Mouse (Mus musculus) midbrain, embryonic 12.5 days (tissue): Measurements from ENCODE around the gene Cd9. TPM values are rescaled to one million over a fixed set of nuclear protein-coding genes. Genes with fewer than 3 reads are reported as not detected.

Experiments
- ATAC-seq: fragments of 200-750 bp; cut with Nextera tagmentation; 2 replicates; pipeline ENCODE4 v1.8.0; 2017; ENCODE audit warnings: low read depth, moderate TSS enrichment, moderate library complexity; ENCODE audit not compliant: low FRiP score
- H3K27ac ChIP-seq: fragments of 300-500 bp; sonication (generic); replicated peaks from 2 replicates; pipeline ENCODE4 v1.5.1; 2016; ENCODE audit warnings: mild to moderate bottlenecking
- H3K27me3 ChIP-seq: fragments of 300-500 bp; sonication (generic); 2 replicates; pipeline ENCODE4 v1.6.1; 2016; ENCODE audit warnings: mild to moderate bottlenecking
- H3K36me3 ChIP-seq: fragments of 300-500 bp; sonication (generic); 2 replicates; pipeline ENCODE4 v1.6.1; 2016
- H3K4me1 ChIP-seq: fragments of 300-500 bp; sonication (generic); 2 replicates; pipeline ENCODE4 v1.6.1; 2016
- H3K4me2 ChIP-seq: fragments of 300-500 bp; sonication (generic); replicated peaks from 2 replicates; pipeline ENCODE4 v1.6.1; 2016; ENCODE audit warnings: mild to moderate bottlenecking, moderate library complexity
- H3K4me3 ChIP-seq: fragments of 300-500 bp; sonication (generic); 2 replicates; pipeline ENCODE4 v1.5.1; 2016; ENCODE audit warnings: mild to moderate bottlenecking
- H3K9ac ChIP-seq: fragments of 300-500 bp; sonication (generic); replicated peaks from 2 replicates; pipeline ENCODE4 v1.6.1; 2016; ENCODE audit warnings: mild to moderate bottlenecking, moderate library complexity
- H3K9me3 ChIP-seq: fragments of 300-500 bp; sonication (generic); 2 replicates; pipeline ENCODE4 v1.6.1; 2016; ENCODE audit warnings: mild to moderate bottlenecking
- WGBS: fragments of 180-500 bp; shearing (Covaris S2); methylation state at CpG from one replicate; pipeline ENCODE4 v1.1.7; 2016; 5-methylcytosine and 5-hydroxymethylcytosine counted together
- polyA plus RNA-seq: library from polyadenylated mRNA; unstranded; fragments of >200 nt; fragmentation: Nextera tagmentation; extraction: Ambion mirVana; gene quantifications from 2 replicates; pipeline ENCODE4 v1.2.1, GENCODE M21; 2016

Cd9 gene
- polyA plus RNA-seq, 1 experiment from 2014 or later, result 38.5 TPM

GRCm38 (mm10) chr6:125426383-125427360 lies 67.9 kb downstream of the Cd9 start:
- Histone ChIP-seq H3K4me1 (peaks cover 21% of the 10 kb centered on the region; the same call in 1 of the 2 replicates), H3K4me2 (peak overlapping the region; percentile 70), H3K27me3 (peaks cover 11% of the 10 kb centered on the region; the same call in 1 of the 2 replicates), H3K9ac (peak overlapping the region; percentile 63), H3K4me3 (peak overlapping the region; percentile 48), H3K9me3 (no peaks in the 10 kb centered on the region), H3K36me3 (no peaks in the 10 kb centered on the region), H3K27ac (no peak overlapping the region)
- 3% methylated on average over 23 of the region's 25 CpGs for WGBS
- peak; percentile 88 for ATAC-seq

GRCm38 (mm10) chr6:125425205-125426090 lies 69.1 kb downstream of the Cd9 start:
- Histone ChIP-seq H3K36me3 (no peaks in the 10 kb centered on the region), H3K4me2 (no peak overlapping the region), H3K9me3 (no peaks in the 10 kb centered on the region), H3K27ac (no peak overlapping the region), H3K4me1 (peaks cover 21% of the 10 kb centered on the region; the same call in 1 of the 2 replicates), H3K27me3 (peaks cover 11% of the 10 kb centered on the region; the same call in 1 of the 2 replicates), H3K4me3 (no peak overlapping the region), H3K9ac (no peak overlapping the region)
- no peak for ATAC-seq
- 58% methylated on average over 15 of the region's 15 CpGs for WGBS

- no peaks in the 10 kb centered on the region for H3K9me3 ChIP-seq
- no peak overlapping the region for H3K27ac ChIP-seq
- H3K4me1 ChIP-seq, result peaks cover 21% of the 10 kb centered on the region; the same call in 1 of the 2 replicates
- H3K4me2 ChIP-seq, result no peak overlapping the region
- peaks cover 14% of the 10 kb centered on the region; the same call in 1 of the 2 replicates for H3K27me3 ChIP-seq
- H3K9ac ChIP-seq, result no peak overlapping the region
- 67% methylated on average over 3 of the region's 3 CpGs for WGBS
- no peaks in the 10 kb centered on the region for H3K36me3 ChIP-seq
- ATAC-seq, result no peak
- H3K4me3 ChIP-seq, result no peak overlapping the region
Observed at GRCm38 (mm10) chr6:125424156-125424555, 70.4 kb downstream of the Cd9 start.

- Histone ChIP-seq H3K4me1 (peaks cover 21% of the 10 kb centered on the region; the same call in 1 of the 2 replicates), H3K4me2 (no peak overlapping the region), H3K9ac (no peak overlapping the region), H3K36me3 (no peaks in the 10 kb centered on the region), H3K4me3 (no peak overlapping the region), H3K9me3 (no peaks in the 10 kb centered on the region), H3K27me3 (peaks cover 14% of the 10 kb centered on the region; the same call in 1 of the 2 replicates), H3K27ac (no peak overlapping the region)
- no peak for ATAC-seq
- 37% methylated on average over 13 of the region's 13 CpGs for WGBS
Observed at GRCm38 (mm10) chr6:125423507-125423906, 71.1 kb downstream of the Cd9 start.

- H3K27me3 ChIP-seq, result peaks cover 14% of the 10 kb centered on the region; the same call in 1 of the 2 replicates
- 38% methylated on average over 3 of the region's 3 CpGs for WGBS
- H3K9me3 ChIP-seq, result no peaks in the 10 kb centered on the region
- H3K36me3 ChIP-seq, result no peaks in the 10 kb centered on the region
- ATAC-seq, result no peak
- peaks cover 21% of the 10 kb centered on the region; the same call in 1 of the 2 replicates for H3K4me1 ChIP-seq
- H3K4me2 ChIP-seq, result peak overlapping the region; percentile 40
- H3K9ac ChIP-seq, result no peak overlapping the region
- H3K27ac ChIP-seq, result no peak overlapping the region
- no peak overlapping the region for H3K4me3 ChIP-seq
Observed at GRCm38 (mm10) chr6:125423099-125423498, 71.5 kb downstream of the Cd9 start.

GRCm38 (mm10) chr6:125422051-125422822 lies 72.4 kb downstream of the Cd9 start:
- no peak overlapping the region for H3K27ac ChIP-seq
- peak overlapping the region; percentile 40 for H3K4me2 ChIP-seq
- 27% methylated on average over 17 of the region's 20 CpGs for WGBS
- no peak for ATAC-seq
- no peaks in the 10 kb centered on the region for H3K9me3 ChIP-seq
- no peak overlapping the region for H3K9ac ChIP-seq
- H3K36me3 ChIP-seq, result no peaks in the 10 kb centered on the region
- H3K4me3 ChIP-seq, result peak overlapping the region; percentile 9; the same call in 1 of the 2 replicates
- H3K4me1 ChIP-seq, result peaks cover 21% of the 10 kb centered on the region; the same call in 1 of the 2 replicates
- H3K27me3 ChIP-seq, result peaks cover 18% of the 10 kb centered on the region

- no peaks in the 10 kb centered on the region for H3K9me3 ChIP-seq
- H3K36me3 ChIP-seq, result no peaks in the 10 kb centered on the region
- H3K27me3 ChIP-seq, result peaks cover 18% of the 10 kb centered on the region
- H3K4me1 ChIP-seq, result 0 out of 2 replicates have a peak, but pooled peaks cover 11% of the 10 kb centered on the region
- H3K4me2 ChIP-seq, result no peak overlapping the region
- ATAC-seq, result no peak
- H3K9ac ChIP-seq, result no peak overlapping the region
- H3K4me3 ChIP-seq, result no peak overlapping the region
- WGBS, result 81% methylated on average over 16 of the region's 16 CpGs
- no peak overlapping the region for H3K27ac ChIP-seq
Observed at GRCm38 (mm10) chr6:125420458-125421063, 74.0 kb downstream of the Cd9 start.

- H3K27ac ChIP-seq, result no peak overlapping the region
Observed at GRCm38 (mm10) chr6:125418744-125419143, 75.8 kb downstream of the Cd9 start.

GRCm38 (mm10) chr6:125413326-125413725 lies 81.3 kb downstream of the Cd9 start:
- H3K27me3 ChIP-seq, result peaks cover 4% of the 10 kb centered on the region; the same call in 1 of the 2 replicates
- H3K27ac ChIP-seq, result no peak overlapping the region
- no peak overlapping the region for H3K4me2 ChIP-seq
- H3K9ac ChIP-seq, result no peak overlapping the region
- H3K36me3 ChIP-seq, result no peaks in the 10 kb centered on the region
- no peaks in the 10 kb centered on the region for H3K9me3 ChIP-seq
- no peak overlapping the region for H3K4me3 ChIP-seq
- H3K4me1 ChIP-seq, result no peaks in the 10 kb centered on the region
- no peak for ATAC-seq
- 83% methylated on average over 9 of the region's 9 CpGs for WGBS

More at GRCm38 (mm10) chr6:125418744-125419143, 75.8 kb downstream of the Cd9 start:
- 0 out of 2 replicates have a peak, but pooled peaks cover 11% of the 10 kb centered on the region for H3K4me1 ChIP-seq
- H3K4me3 ChIP-seq, result no peak overlapping the region
- H3K9ac ChIP-seq, result no peak overlapping the region
- no peak overlapping the region for H3K4me2 ChIP-seq
- no peaks in the 10 kb centered on the region for H3K36me3 ChIP-seq
- H3K27me3 ChIP-seq, result peaks cover 13% of the 10 kb centered on the region
- ATAC-seq, result peak; percentile 88
- 12% methylated on average over 9 of the region's 9 CpGs for WGBS
- no peaks in the 10 kb centered on the region for H3K9me3 ChIP-seq

- no peaks in the 10 kb centered on the region for H3K9me3 ChIP-seq
- WGBS, result 95% methylated on average over 6 of the region's 6 CpGs
- H3K27ac ChIP-seq, result no peak overlapping the region
- H3K4me3 ChIP-seq, result no peak overlapping the region
- no peaks in the 10 kb centered on the region for H3K27me3 ChIP-seq
- H3K9ac ChIP-seq, result no peak overlapping the region
- no peaks in the 10 kb centered on the region for H3K36me3 ChIP-seq
- H3K4me2 ChIP-seq, result no peak overlapping the region
- ATAC-seq, result no peak
- no peaks in the 10 kb centered on the region for H3K4me1 ChIP-seq
Observed at GRCm38 (mm10) chr6:125411661-125412060, 82.9 kb downstream of the Cd9 start.
